Mouse (Mus musculus): ENCODE data around the gene Chtf18.
"Not testable (repeated sequence)": the region's sequence is repeated elsewhere in the genome, so short reads cannot be mapped to it uniquely, and the experiment has no call there.

Chtf18 gene

GRCm38 (mm10) chr17:25727265-25728008 lies at the start of gene Chtf18, which contains the start of gene Rpusd1:
TSS of gene Chtf18 (minus strand) at chr17:25727419.
TSS of gene Rpusd1 (plus strand) at chr17:25727670.
- DNase-seq (ENCODE audit: low spot score) = peak; percentile 97

- no peak for DNase-seq (ENCODE audit: low spot score)
These were observed 48.3 kb upstream of the Chtf18 start for GRCm38 (mm10) chr17:25775318-25776062.

- DNase-seq (ENCODE audit: low spot score) = peak; percentile 98
These were observed 46.4 kb upstream of the Chtf18 start, which contains the start of gene Narfl for GRCm38 (mm10) chr17:25773549-25774120. TSS of gene Narfl (plus strand) at chr17:25773776.

GRCm38 (mm10) chr17:25769331-25769730 lies 42.1 kb upstream of the Chtf18 start:
- DNase-seq (ENCODE audit: low spot score) = no peak

- no peak for DNase-seq (ENCODE audit: low spot score)
These were observed 38.7 kb upstream of the Chtf18 start for GRCm38 (mm10) chr17:25765886-25766285.

- no peak for DNase-seq (ENCODE audit: low spot score)
These were observed 35.4 kb upstream of the Chtf18 start for GRCm38 (mm10) chr17:25762591-25762990.

GRCm38 (mm10) chr17:25761561-25761970 lies 34.3 kb upstream of the Chtf18 start:
- DNase-seq (ENCODE audit: low spot score) = no peak

- no peak for DNase-seq (ENCODE audit: low spot score)
These were observed 32.9 kb upstream of the Chtf18 start for GRCm38 (mm10) chr17:25760148-25760547.

GRCm38 (mm10) chr17:25757691-25758090 lies 30.5 kb upstream of the Chtf18 start:
- no peak for DNase-seq (ENCODE audit: low spot score)

- no peak for DNase-seq (ENCODE audit: low spot score)
These were observed 29.4 kb upstream of the Chtf18 start for GRCm38 (mm10) chr17:25756378-25757242.

GRCm38 (mm10) chr17:25755627-25756377 lies 28.6 kb upstream of the Chtf18 start:
- DNase-seq (ENCODE audit: low spot score) = no peak

GRCm38 (mm10) chr17:25755086-25755485 lies 27.9 kb upstream of the Chtf18 start:
- DNase-seq (ENCODE audit: low spot score) = no peak

- DNase-seq (ENCODE audit: low spot score) = no peak
These were observed 27.0 kb upstream of the Chtf18 start, which contains the start of gene Msln for GRCm38 (mm10) chr17:25754241-25754640. TSS of gene Msln (minus strand) at chr17:25754378.

- peak; percentile 48 for DNase-seq (ENCODE audit: low spot score)
These were observed 24.2 kb upstream of the Chtf18 start for GRCm38 (mm10) chr17:25751446-25751845.

GRCm38 (mm10) chr17:25749314-25749713 lies 22.1 kb upstream of the Chtf18 start:
- no peak for DNase-seq (ENCODE audit: low spot score)

- no peak for DNase-seq (ENCODE audit: low spot score)
These were observed 21.0 kb upstream of the Chtf18 start for GRCm38 (mm10) chr17:25748238-25748637.

- no peak for DNase-seq (ENCODE audit: low spot score)
These were observed 17.1 kb upstream of the Chtf18 start for GRCm38 (mm10) chr17:25744311-25744710.

- no peak for DNase-seq (ENCODE audit: low spot score)
These were observed 16.6 kb upstream of the Chtf18 start for GRCm38 (mm10) chr17:25743831-25744230.

- DNase-seq (ENCODE audit: low spot score) = not testable (repeated sequence)
These were observed 14.3 kb upstream of the Chtf18 start for GRCm38 (mm10) chr17:25741471-25741870.

GRCm38 (mm10) chr17:25738861-25739260 lies 11.6 kb upstream of the Chtf18 start:
- no peak for DNase-seq (ENCODE audit: low spot score)

GRCm38 (mm10) chr17:25735745-25736144 lies 8.5 kb upstream of the Chtf18 start, which contains the start of gene Mslnl:
TSS of gene Mslnl (plus strand) at chr17:25736042.
- DNase-seq (ENCODE audit: low spot score) = no peak

All from urinary bladder, postnatal 25 days (tissue).